Mouse (Mus musculus) limb, embryonic 14.5 days (tissue): ENCODE measurements around the gene Vps18. TPM values are rescaled to one million over a fixed set of nuclear protein-coding genes. Genes with fewer than 3 reads are reported as not detected.

ENCODE experiments used
- ATAC-seq: fragments of 200-750 bp; cut with Nextera tagmentation; 2 replicates; pipeline ENCODE4 v1.8.0; 2017; ENCODE audit warnings: low read depth, moderate number of reproducible peaks, moderate TSS enrichment; ENCODE audit not compliant: low FRiP score
- DNase-seq: peaks from one replicate; pipeline ENCODE4 v3.0.0-alpha.2; 2015; ENCODE audit warnings: low spot score
- H3K27ac ChIP-seq: fragments of 300-500 bp; sonication (generic); replicated peaks from 2 replicates; pipeline ENCODE4 v1.5.1; 2014; ENCODE audit warnings: low read depth, mild to moderate bottlenecking, low read length, moderate library complexity, mixed read lengths
- H3K27me3 ChIP-seq: fragments of 300-500 bp; sonication (generic); 2 replicates; pipeline ENCODE4 v1.6.1; 2014; ENCODE audit warnings: low read length, mixed read lengths; ENCODE audit not compliant: control insufficient read depth, insufficient read depth
- H3K36me3 ChIP-seq: fragments of 300-500 bp; sonication (generic); 2 replicates; pipeline ENCODE4 v1.6.1; 2014; ENCODE audit warnings: mild to moderate bottlenecking, low read length, moderate library complexity, mixed read lengths; ENCODE audit not compliant: control insufficient read depth, insufficient read depth
- H3K4me1 ChIP-seq: fragments of 300-500 bp; sonication (generic); 2 replicates; pipeline ENCODE4 v1.6.1; 2014; ENCODE audit warnings: antibody characterized with exemption, low read length, mixed read lengths; ENCODE audit not compliant: control insufficient read depth, insufficient read depth
- H3K4me2 ChIP-seq: fragments of 300-500 bp; sonication (generic); replicated peaks from 2 replicates; pipeline ENCODE4 v1.6.1; 2014; ENCODE audit warnings: low read depth, mild to moderate bottlenecking, low read length, moderate library complexity; ENCODE audit not compliant: severe bottlenecking
- H3K4me3 ChIP-seq: fragments of 300-500 bp; sonication (generic); replicated peaks from 2 replicates; pipeline ENCODE4 v1.5.1; 2014; ENCODE audit warnings: low read length
- H3K9ac ChIP-seq: fragments of 300-500 bp; sonication (generic); 2 replicates; pipeline ENCODE4 v1.6.1; 2014; ENCODE audit warnings: mild to moderate bottlenecking, low read depth, low read length, moderate library complexity; ENCODE audit not compliant: severe bottlenecking
- H3K9me3 ChIP-seq: fragments of 300-500 bp; sonication (generic); 2 replicates; pipeline ENCODE4 v1.6.1; 2016; ENCODE audit warnings: low read length; ENCODE audit not compliant: control insufficient read depth
- POLR2A ChIP-seq: fragments of 200-500 bp; IDR thresholded peaks from 2 replicates; pipeline ENCODE4 v1.8.0; 2012; ENCODE audit warnings: inconsistent platforms, mild to moderate bottlenecking, moderate library complexity, borderline replicate concordance; ENCODE audit not compliant: insufficient read depth, insufficient read length; ENCODE audit errors: extremely low read depth
- WGBS: fragments of 180-500 bp; shearing (Covaris S2); extraction: QIAGEN DNeasy Blood & Tissue Kit; methylation state at CpG from one replicate; pipeline ENCODE4 v1.1.7; 2014; 5-methylcytosine and 5-hydroxymethylcytosine counted together
- polyA plus RNA-seq, 2 experiments: library from polyadenylated mRNA; depleted of rRNA in 1 of 2; stranded (reverse) in 1 of 2; unstranded in 1 of 2; fragments of >200 nt; fragmentation: Nextera tagmentation in 1 of 2; extraction: Ambion mirVana in 1 of 2; gene quantifications; 2 replicates each; pipeline versions ENCODE4 v1.2.1 to v1.2.3; 2012 to 2014

The Vps18 gene
- polyA plus RNA-seq, 2 experiments = 14.8 to 17.0 TPM

DNA sequence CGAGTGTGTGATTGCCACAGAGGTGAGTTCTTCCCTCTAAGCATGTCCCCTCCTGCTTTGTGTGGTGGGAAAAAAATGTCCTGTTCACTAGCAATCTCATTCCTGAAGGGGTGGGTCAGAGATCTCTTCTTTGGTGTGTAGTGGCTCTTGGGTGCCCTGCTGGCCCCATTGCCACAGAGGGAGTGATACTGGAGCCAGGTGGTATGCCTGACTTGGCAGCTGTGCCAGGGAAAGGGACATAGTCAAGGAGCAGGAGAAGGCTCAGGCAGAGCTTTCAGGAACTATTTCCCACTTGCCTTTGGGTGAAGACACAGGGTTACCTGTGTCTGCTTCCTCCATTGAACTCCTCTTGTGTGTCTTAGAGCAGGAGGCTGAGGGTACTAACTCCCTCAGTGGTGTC is 45.6 kb downstream of the Vps18 start:
- DNase-seq (no peak), ATAC-seq (no peak)
- Histone ChIP-seq H3K9ac (no peak overlapping the region), H3K9me3 (no peaks in the 10 kb centered on the region), H3K27ac (no peak overlapping the region), H3K4me3 (no peak overlapping the region), H3K36me3 (no peaks in the 10 kb centered on the region), H3K4me1 (peaks cover 4% of the 10 kb centered on the region; the same call in 1 of the 2 replicates), H3K27me3 (peaks cover 7% of the 10 kb centered on the region), H3K4me2 (no peak overlapping the region)
- WGBS = 58% methylated on average over 1 of the region's 1 CpGs
- no peak for TF ChIP-seq POLR2A

- no peak for DNase-seq
- no peak for ATAC-seq
- 61% methylated on average over 7 of the region's 7 CpGs for WGBS
Observed at GRCm38 (mm10) chr2:119334964-119335525, 46.5 kb downstream of the Vps18 start.

DNA sequence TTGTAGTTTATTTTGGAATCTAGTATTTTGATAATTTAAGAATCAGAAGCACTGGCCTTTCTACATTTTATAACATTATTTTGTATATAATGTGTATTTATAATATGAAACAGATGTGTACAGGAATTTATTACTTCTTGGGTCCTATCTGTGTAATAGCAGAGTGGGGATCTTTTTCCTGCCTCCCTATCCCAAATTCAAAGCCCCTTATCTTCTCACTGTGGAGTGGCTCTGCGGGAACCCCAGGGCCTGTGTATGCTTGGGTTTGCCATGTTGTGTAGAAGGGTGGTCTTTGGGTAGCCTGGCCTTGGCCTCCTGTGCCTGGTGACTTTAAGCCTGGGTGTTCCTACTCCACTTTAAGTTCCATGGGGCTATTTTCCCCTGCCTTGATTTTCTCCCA is 47.0 kb downstream of the Vps18 start:
- H3K9ac ChIP-seq = no peak overlapping the region
- no peak overlapping the region for H3K27ac ChIP-seq
- no peak for TF ChIP-seq POLR2A
- peaks cover 4% of the 10 kb centered on the region; the same call in 1 of the 2 replicates for H3K27me3 ChIP-seq
- no peak overlapping the region for H3K4me3 ChIP-seq
- no peak for DNase-seq
- ATAC-seq = no peak
- H3K4me2 ChIP-seq = no peak overlapping the region
- peaks cover 4% of the 10 kb centered on the region; the same call in 1 of the 2 replicates for H3K4me1 ChIP-seq
- WGBS = 90% methylated on average over 1 of the region's 1 CpGs
- no peaks in the 10 kb centered on the region for H3K36me3 ChIP-seq
- no peaks in the 10 kb centered on the region for H3K9me3 ChIP-seq

More at GRCm38 (mm10) chr2:119334964-119335525, 46.5 kb downstream of the Vps18 start:
- H3K27ac ChIP-seq = no peak overlapping the region
- peaks cover 4% of the 10 kb centered on the region; the same call in 1 of the 2 replicates for H3K27me3 ChIP-seq
- TF ChIP-seq POLR2A = no peak
- H3K4me2 ChIP-seq = no peak overlapping the region
- no peak overlapping the region for H3K9ac ChIP-seq
- no peaks in the 10 kb centered on the region for H3K36me3 ChIP-seq
- H3K4me1 ChIP-seq = peaks cover 4% of the 10 kb centered on the region; the same call in 1 of the 2 replicates
- H3K4me3 ChIP-seq = no peak overlapping the region
- no peaks in the 10 kb centered on the region for H3K9me3 ChIP-seq

DNA sequence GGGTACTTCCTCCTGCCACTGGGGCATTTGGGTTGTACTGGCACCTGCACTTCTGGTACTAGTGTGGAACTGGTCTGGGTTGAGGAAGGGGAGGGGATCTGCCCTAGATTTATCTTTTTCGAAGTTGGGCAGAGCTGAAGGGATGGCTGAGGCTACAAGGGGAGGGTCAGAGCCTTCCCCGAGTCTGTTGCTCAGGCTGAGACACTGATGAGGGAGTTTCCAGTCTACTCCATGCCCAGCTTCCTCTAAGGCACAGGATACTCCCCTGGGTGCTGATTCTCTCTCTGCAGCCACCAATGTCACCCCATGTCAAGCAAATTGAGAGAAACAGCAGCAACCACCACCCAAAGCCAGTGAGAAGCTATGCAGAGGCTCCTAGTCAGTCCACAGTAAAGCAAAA is 47.5 kb downstream of the Vps18 start:
- no peak for DNase-seq

DNA sequence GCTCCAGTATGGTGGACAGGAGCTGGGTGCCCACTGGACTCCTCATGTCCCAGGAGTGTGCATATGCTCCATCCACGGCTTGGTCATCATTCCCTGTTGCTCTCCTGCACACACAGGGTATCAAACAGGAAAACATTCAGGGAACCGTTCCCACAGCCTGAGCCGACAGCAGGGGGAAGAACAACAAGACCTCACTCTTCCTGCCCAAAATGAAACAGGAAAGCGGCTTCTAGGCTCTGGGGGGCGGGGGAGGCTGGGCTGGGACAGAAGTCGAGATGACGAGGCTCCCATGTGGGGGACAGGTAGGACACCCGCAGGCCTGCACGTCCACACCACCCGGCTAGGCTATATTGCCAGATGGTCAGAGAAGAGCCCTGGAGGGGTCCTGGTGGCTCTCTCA is 47.9 kb downstream of the Vps18 start:
- no peak for DNase-seq
- H3K4me3 ChIP-seq = no peak overlapping the region

More for the DNA sequence above, 47.5 kb downstream of the Vps18 start:
- no peak overlapping the region for H3K4me2 ChIP-seq
- no peak overlapping the region for H3K9ac ChIP-seq
- TF ChIP-seq POLR2A = no peak
- no peak overlapping the region for H3K27ac ChIP-seq
- H3K4me1 ChIP-seq = peaks cover 4% of the 10 kb centered on the region; the same call in 1 of the 2 replicates
- no peak overlapping the region for H3K4me3 ChIP-seq
- 0 out of 2 replicates have a peak, but pooled peaks cover 4% of the 10 kb centered on the region for H3K27me3 ChIP-seq
- H3K9me3 ChIP-seq = no peaks in the 10 kb centered on the region
- no peak for ATAC-seq
- whole genome bisulfite sequencing = 72% methylated on average over 2 of the region's 2 CpGs
- H3K36me3 ChIP-seq = no peaks in the 10 kb centered on the region

More for the DNA sequence above, 47.9 kb downstream of the Vps18 start:
- Histone ChIP-seq H3K9me3 (no peaks in the 10 kb centered on the region), H3K9ac (no peak overlapping the region), H3K27me3 (0 out of 2 replicates have a peak, but pooled peaks cover 3% of the 10 kb centered on the region), H3K4me2 (no peak overlapping the region), H3K4me1 (peaks cover 4% of the 10 kb centered on the region; the same call in 1 of the 2 replicates), H3K36me3 (no peaks in the 10 kb centered on the region), H3K27ac (0 out of 2 replicates have a peak overlapping the region, but pooled peaks have one; percentile 26)
- TF ChIP-seq POLR2A = no peak
- ATAC-seq = no peak
- 68% methylated on average over 10 of the region's 10 CpGs for WGBS
